Mouse (Mus musculus) liver, adult (tissue): Measurements from ENCODE around the gene Bhlha9.
"Not testable (repeated sequence)": the region's sequence is repeated elsewhere in the genome, so short reads cannot be mapped to it uniquely, and the experiment has no call there.

Experiments used
- GATA4 ChIP-seq: IDR thresholded peaks from 2 replicates; pipeline ENCODE4 v1.6.1; 2014; ENCODE audit warnings: mild to moderate bottlenecking, low read length; ENCODE audit not compliant: insufficient replicate concordance

Bhlha9 gene

GRCm38 (mm10) chr11:76650862-76651560 lies 21.3 kb upstream of the Bhlha9 start:
- no peak for TF ChIP-seq GATA4

- TF ChIP-seq GATA4, result no peak
Measured at GRCm38 (mm10) chr11:76652838-76653334, 19.4 kb upstream of the Bhlha9 start.

GRCm38 (mm10) chr11:76655106-76655505 lies 17.2 kb upstream of the Bhlha9 start:
- TF ChIP-seq GATA4, result no peak

- no peak for TF ChIP-seq GATA4
Measured at GRCm38 (mm10) chr11:76657450-76657970, 14.8 kb upstream of the Bhlha9 start.

- no peak for TF ChIP-seq GATA4
Measured at GRCm38 (mm10) chr11:76659138-76659930, 12.9 kb upstream of the Bhlha9 start.

GRCm38 (mm10) chr11:76661790-76662468 lies 10.3 kb upstream of the Bhlha9 start:
- TF ChIP-seq GATA4, result no peak

GRCm38 (mm10) chr11:76666002-76666649 lies 6.1 kb upstream of the Bhlha9 start:
- TF ChIP-seq GATA4, result no peak

- TF ChIP-seq GATA4, result no peak
Measured at GRCm38 (mm10) chr11:76667807-76668206, 4.5 kb upstream of the Bhlha9 start.

- no peak for TF ChIP-seq GATA4
Measured at GRCm38 (mm10) chr11:76672561-76673384, 503 bp downstream of the Bhlha9 start.

GRCm38 (mm10) chr11:76674199-76674598 lies 1.9 kb downstream of the Bhlha9 start:
- no peak for TF ChIP-seq GATA4

GRCm38 (mm10) chr11:76674704-76675103 lies 2.4 kb downstream of the Bhlha9 start:
- no peak for TF ChIP-seq GATA4

- not testable (repeated sequence) for TF ChIP-seq GATA4
Measured at GRCm38 (mm10) chr11:76679508-76679907, 7.2 kb downstream of the Bhlha9 start, which contains the start of gene Trarg1. Gene Trarg1 (plus strand): TSS chr11:76679808.

GRCm38 (mm10) chr11:76685604-76686003 lies 13.3 kb downstream of the Bhlha9 start:
- TF ChIP-seq GATA4, result no peak

- no peak for TF ChIP-seq GATA4
Measured at GRCm38 (mm10) chr11:76692096-76692495, 19.8 kb downstream of the Bhlha9 start.
